Mouse (Mus musculus): ENCODE measurements around the gene Klf12. TPM values are rescaled to one million over a fixed set of nuclear protein-coding genes. Genes with fewer than 3 reads are reported as not detected.

The Klf12 gene
- polyA plus RNA-seq, 1 experiment from 2014 or later, result 5.7 TPM

DNA sequence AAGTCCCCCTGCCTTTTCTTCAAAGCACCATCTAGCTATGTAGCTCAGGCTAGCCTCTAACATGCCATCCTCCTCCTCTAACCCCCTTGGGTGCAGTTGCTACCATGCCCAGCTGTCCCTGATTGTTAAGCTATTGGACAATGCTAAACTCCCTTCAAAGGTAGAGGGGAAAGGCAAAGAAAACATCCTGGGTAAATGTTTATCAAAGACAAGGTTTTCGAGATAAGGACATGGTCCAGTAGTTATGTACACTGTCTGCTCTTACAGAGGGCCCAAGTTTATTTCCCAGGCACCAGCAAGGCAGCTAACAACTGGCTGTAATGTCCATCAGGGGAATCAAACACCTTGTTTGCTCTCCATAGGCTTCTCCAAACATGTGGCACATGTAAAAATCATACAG is 53.1 kb downstream of the Klf12 start:
- Histone ChIP-seq H3K4me1 (ENCODE audit: control insufficient read depth in 2 of 2, insufficient read depth in 2 of 2, low read length in 2 of 2) (peaks cover 0 to 19% of the 10 kb centered on the region in 2 experiments; a peak in 1 of 4 replicates), H3K9ac (ENCODE audit: low read length) (no peak overlapping the region), H3K9me3 (ENCODE audit: control insufficient read depth, low read length) (no peaks in the 10 kb centered on the region), H3K27ac (replicated peaks in 1 of 2; ENCODE audit: control insufficient read depth in 1 of 2, insufficient read depth in 1 of 2, low read depth in 2 of 2, low read length in 2 of 2) (no peak overlapping the region), H3K27me3 (ENCODE audit: control insufficient read depth, insufficient read depth, low read length) (no peaks in the 10 kb centered on the region), H3K4me3 (ENCODE audit: control insufficient read depth in 1 of 2, insufficient read depth in 1 of 2, low read depth in 1 of 2, low read length in 2 of 2) (no peak overlapping the region), H3K36me3 (ENCODE audit: control insufficient read depth, insufficient read depth, low read length) (no peaks in the 10 kb centered on the region), H3K4me2 (ENCODE audit: low read length) (no peak overlapping the region)
- WGBS, result 49% methylated on average over 1 of the region's 1 CpGs
- ATAC-seq (ENCODE audit: insufficient number of reproducible peaks, insufficient read depth, low FRiP score, low read depth), result no peak

DNA sequence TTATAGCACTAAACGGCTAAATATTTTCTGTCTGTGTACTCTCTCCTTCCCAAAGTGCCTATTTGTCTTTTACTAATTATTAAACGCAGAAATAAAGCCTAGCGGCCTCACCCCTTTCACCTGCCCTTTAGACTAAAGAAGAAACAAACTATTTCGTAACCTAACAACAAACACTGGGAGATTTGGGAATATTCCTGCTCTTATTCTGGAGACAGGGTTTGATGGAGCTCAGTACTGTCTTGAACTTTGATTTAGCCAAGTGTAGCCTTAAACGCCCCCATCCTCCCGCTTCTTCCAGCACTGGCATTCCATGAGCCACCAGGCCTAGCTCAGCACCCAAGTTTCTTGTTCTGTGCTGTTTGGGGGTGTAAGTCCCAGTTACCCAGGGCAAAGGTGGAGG is 56.4 kb downstream of the Klf12 start:
- no peak overlapping the region for H3K9ac ChIP-seq (ENCODE audit: low read length)
- no peak overlapping the region for H3K27ac ChIP-seq (replicated peaks in 1 of 2; ENCODE audit: control insufficient read depth in 1 of 2, insufficient read depth in 1 of 2, low read depth in 2 of 2, low read length in 2 of 2)
- no peak for ATAC-seq (ENCODE audit: insufficient number of reproducible peaks, insufficient read depth, low FRiP score, low read depth)
- no peaks in the 10 kb centered on the region for H3K36me3 ChIP-seq (ENCODE audit: control insufficient read depth, insufficient read depth, low read length)
- H3K4me3 ChIP-seq (ENCODE audit: control insufficient read depth in 1 of 2, insufficient read depth in 1 of 2, low read depth in 1 of 2, low read length in 2 of 2), result no peak overlapping the region
- H3K27me3 ChIP-seq (ENCODE audit: control insufficient read depth, insufficient read depth, low read length), result no peaks in the 10 kb centered on the region
- 91% methylated on average over 6 of the region's 6 CpGs for WGBS
- 0 out of 4 replicates have a peak, but pooled peaks cover 0 to 2% of the 10 kb centered on the region in 2 experiments for H3K4me1 ChIP-seq (ENCODE audit: control insufficient read depth in 2 of 2, insufficient read depth in 2 of 2, low read length in 2 of 2)
- no peaks in the 10 kb centered on the region for H3K9me3 ChIP-seq (ENCODE audit: control insufficient read depth, low read length)
- H3K4me2 ChIP-seq (ENCODE audit: low read length), result no peak overlapping the region

DNA sequence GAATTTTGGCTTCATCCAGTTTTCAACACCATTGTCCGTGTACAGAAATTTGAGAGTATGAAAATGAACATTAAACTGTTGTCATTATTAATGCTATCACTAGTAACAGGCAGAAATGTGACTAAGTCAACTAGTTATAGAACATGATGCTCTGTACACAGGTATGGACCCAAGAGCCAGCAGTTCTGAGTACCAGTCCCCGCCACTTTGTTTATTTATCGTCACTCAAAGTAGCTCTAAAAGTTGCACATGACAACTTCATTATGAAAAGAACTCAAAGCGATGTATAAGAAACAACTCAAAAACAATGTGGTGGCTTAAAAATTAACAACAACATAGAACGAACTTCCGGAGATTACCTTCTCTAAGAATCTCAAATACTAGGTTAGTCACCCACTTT is 56.8 kb downstream of the Klf12 start:
- H3K4me3 ChIP-seq (ENCODE audit: control insufficient read depth in 1 of 2, insufficient read depth in 1 of 2, low read depth in 1 of 2, low read length in 2 of 2), result no peak overlapping the region
- H3K9me3 ChIP-seq (ENCODE audit: control insufficient read depth, low read length), result no peaks in the 10 kb centered on the region
- no peak overlapping the region for H3K27ac ChIP-seq (replicated peaks in 1 of 2; ENCODE audit: control insufficient read depth in 1 of 2, insufficient read depth in 1 of 2, low read depth in 2 of 2, low read length in 2 of 2)
- ATAC-seq (ENCODE audit: insufficient number of reproducible peaks, insufficient read depth, low FRiP score, low read depth), result no peak
- H3K4me2 ChIP-seq (ENCODE audit: low read length), result no peak overlapping the region
- no peaks in the 10 kb centered on the region for H3K36me3 ChIP-seq (ENCODE audit: control insufficient read depth, insufficient read depth, low read length)
- no peaks in the 10 kb centered on the region for H3K27me3 ChIP-seq (ENCODE audit: control insufficient read depth, insufficient read depth, low read length)
- 88% methylated on average over 6 of the region's 6 CpGs for WGBS
- H3K4me1 ChIP-seq (ENCODE audit: control insufficient read depth in 2 of 2, insufficient read depth in 2 of 2, low read length in 2 of 2), result 0 out of 4 replicates have a peak, but pooled peaks cover 0 to 1% of the 10 kb centered on the region in 2 experiments
- H3K9ac ChIP-seq (ENCODE audit: low read length), result no peak overlapping the region

GRCm38 (mm10) chr14:100224151-100224550 is 60.3 kb downstream of the Klf12 start:
- Histone ChIP-seq H3K4me2 (ENCODE audit: low read length) (no peak overlapping the region), H3K27me3 (ENCODE audit: control insufficient read depth, insufficient read depth, low read length) (no peaks in the 10 kb centered on the region), H3K27ac (replicated peaks in 1 of 2; ENCODE audit: control insufficient read depth in 1 of 2, insufficient read depth in 1 of 2, low read depth in 2 of 2, low read length in 2 of 2) (no peak overlapping the region), H3K9ac (ENCODE audit: low read length) (no peak overlapping the region), H3K9me3 (ENCODE audit: control insufficient read depth, low read length) (no peaks in the 10 kb centered on the region), H3K4me1 (ENCODE audit: control insufficient read depth in 2 of 2, insufficient read depth in 2 of 2, low read length in 2 of 2) (no peaks in the 10 kb centered on the region), H3K36me3 (ENCODE audit: control insufficient read depth, insufficient read depth, low read length) (no peaks in the 10 kb centered on the region), H3K4me3 (ENCODE audit: control insufficient read depth in 1 of 2, insufficient read depth in 1 of 2, low read depth in 1 of 2, low read length in 2 of 2) (no peak overlapping the region)
- no peak for ATAC-seq (ENCODE audit: insufficient number of reproducible peaks, insufficient read depth, low FRiP score, low read depth)
- WGBS, result 20% methylated on average over 4 of the region's 4 CpGs

GRCm38 (mm10) chr14:100222260-100222659 is 62.2 kb downstream of the Klf12 start:
- ATAC-seq (ENCODE audit: insufficient number of reproducible peaks, insufficient read depth, low FRiP score, low read depth), result no peak
- no peak overlapping the region for H3K4me2 ChIP-seq (ENCODE audit: low read length)
- no peaks in the 10 kb centered on the region for H3K4me1 ChIP-seq (ENCODE audit: control insufficient read depth in 2 of 2, insufficient read depth in 2 of 2, low read length in 2 of 2)
- H3K4me3 ChIP-seq (ENCODE audit: control insufficient read depth in 1 of 2, insufficient read depth in 1 of 2, low read depth in 1 of 2, low read length in 2 of 2), result no peak overlapping the region
- no peak overlapping the region for H3K27ac ChIP-seq (replicated peaks in 1 of 2; ENCODE audit: control insufficient read depth in 1 of 2, insufficient read depth in 1 of 2, low read depth in 2 of 2, low read length in 2 of 2)
- H3K36me3 ChIP-seq (ENCODE audit: control insufficient read depth, insufficient read depth, low read length), result no peaks in the 10 kb centered on the region
- H3K9ac ChIP-seq (ENCODE audit: low read length), result no peak overlapping the region
- 80% methylated on average over 4 of the region's 4 CpGs for WGBS
- H3K27me3 ChIP-seq (ENCODE audit: control insufficient read depth, insufficient read depth, low read length), result no peaks in the 10 kb centered on the region
- H3K9me3 ChIP-seq (ENCODE audit: control insufficient read depth, low read length), result no peaks in the 10 kb centered on the region

DNA sequence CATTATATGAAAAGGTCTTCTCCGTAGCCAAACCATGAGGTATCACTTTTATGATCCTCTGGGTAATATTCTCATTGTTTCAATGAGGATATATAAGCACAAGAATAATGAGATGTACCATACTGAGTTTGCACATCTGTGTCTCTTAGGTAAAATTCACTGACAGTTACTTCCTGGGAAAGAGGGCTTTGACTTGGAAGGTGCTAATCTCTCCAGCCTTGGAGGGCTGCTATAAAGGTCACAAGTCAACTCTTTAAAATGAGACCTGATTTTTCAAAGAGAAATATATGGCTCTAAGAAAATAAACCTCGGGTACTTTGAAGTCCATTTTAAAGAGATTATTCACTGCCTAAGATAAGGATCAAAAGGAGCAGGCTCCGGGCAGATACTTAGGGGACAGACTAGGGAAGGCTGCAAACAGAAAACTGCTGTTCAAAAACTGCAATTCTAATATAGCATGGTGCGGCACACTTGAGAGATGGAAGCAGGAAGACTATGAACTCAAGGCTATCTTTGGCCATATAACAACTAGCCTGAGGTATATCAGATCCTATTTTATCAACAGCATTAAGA is 69.2 kb downstream of the Klf12 start:
- Histone ChIP-seq H3K9me3 (ENCODE audit: control insufficient read depth, low read length) (no peaks in the 10 kb centered on the region), H3K27me3 (ENCODE audit: control insufficient read depth, insufficient read depth, low read length) (no peaks in the 10 kb centered on the region), H3K36me3 (ENCODE audit: control insufficient read depth, insufficient read depth, low read length) (no peaks in the 10 kb centered on the region), H3K4me2 (ENCODE audit: low read length) (no peak overlapping the region), H3K4me1 (ENCODE audit: control insufficient read depth in 2 of 2, insufficient read depth in 2 of 2, low read length in 2 of 2) (peaks cover 5 to 12% of the 10 kb centered on the region in 2 experiments), H3K27ac (replicated peaks in 1 of 2; ENCODE audit: control insufficient read depth in 1 of 2, insufficient read depth in 1 of 2, low read depth in 2 of 2, low read length in 2 of 2) (no peak overlapping the region), H3K4me3 (ENCODE audit: control insufficient read depth in 1 of 2, insufficient read depth in 1 of 2, low read depth in 1 of 2, low read length in 2 of 2) (no peak overlapping the region), H3K9ac (ENCODE audit: low read length) (no peak overlapping the region)
- WGBS, result 52% methylated on average over 4 of the region's 4 CpGs
- no peak for ATAC-seq (ENCODE audit: insufficient number of reproducible peaks, insufficient read depth, low FRiP score, low read depth)

DNA sequence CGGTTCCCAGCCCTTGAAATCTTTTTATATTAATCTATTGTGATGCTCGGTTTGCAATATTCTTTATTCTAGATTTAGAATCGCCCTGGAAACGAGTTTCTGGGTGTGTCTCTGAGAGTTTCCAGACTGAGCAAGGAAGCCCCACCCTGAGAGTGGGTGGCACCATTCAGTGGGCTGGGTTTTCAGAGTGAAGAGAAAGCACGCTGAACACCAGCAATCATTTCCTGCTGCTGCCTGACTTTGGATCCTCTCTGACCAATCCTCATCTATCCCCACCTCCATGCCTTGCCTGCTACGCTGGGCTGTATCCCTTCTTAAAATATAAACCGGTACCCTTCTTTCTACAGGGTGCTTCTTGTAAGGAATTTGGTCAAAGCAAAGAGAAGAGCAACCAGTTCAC is 71.4 kb downstream of the Klf12 start:
- H3K4me2 ChIP-seq (ENCODE audit: low read length), result no peak overlapping the region
- no peak overlapping the region for H3K4me3 ChIP-seq (ENCODE audit: control insufficient read depth in 1 of 2, insufficient read depth in 1 of 2, low read depth in 1 of 2, low read length in 2 of 2)
- 71% methylated on average over 7 of the region's 7 CpGs for WGBS
- no peaks in the 10 kb centered on the region for H3K36me3 ChIP-seq (ENCODE audit: control insufficient read depth, insufficient read depth, low read length)
- ATAC-seq (ENCODE audit: insufficient number of reproducible peaks, insufficient read depth, low FRiP score, low read depth), result no peak
- H3K9me3 ChIP-seq (ENCODE audit: control insufficient read depth, low read length), result no peaks in the 10 kb centered on the region
- no peak overlapping the region for H3K9ac ChIP-seq (ENCODE audit: low read length)
- peaks cover 9 to 17% of the 10 kb centered on the region in 2 experiments for H3K4me1 ChIP-seq (ENCODE audit: control insufficient read depth in 2 of 2, insufficient read depth in 2 of 2, low read length in 2 of 2)
- H3K27me3 ChIP-seq (ENCODE audit: control insufficient read depth, insufficient read depth, low read length), result no peaks in the 10 kb centered on the region
- no peak overlapping the region for H3K27ac ChIP-seq (replicated peaks in 1 of 2; ENCODE audit: control insufficient read depth in 1 of 2, insufficient read depth in 1 of 2, low read depth in 2 of 2, low read length in 2 of 2)

GRCm38 (mm10) chr14:100211826-100212117 is 72.7 kb downstream of the Klf12 start:
- H3K36me3 ChIP-seq (ENCODE audit: control insufficient read depth, insufficient read depth, low read length), result no peaks in the 10 kb centered on the region
- ATAC-seq (ENCODE audit: insufficient number of reproducible peaks, insufficient read depth, low FRiP score, low read depth), result no peak
- H3K4me1 ChIP-seq (ENCODE audit: control insufficient read depth in 2 of 2, insufficient read depth in 2 of 2, low read length in 2 of 2), result peaks cover 9 to 17% of the 10 kb centered on the region in 2 experiments
- peak overlapping the region in 1 of 2 experiments; percentile 65; a peak in 2 of 4 replicates for H3K27ac ChIP-seq (replicated peaks in 1 of 2; ENCODE audit: control insufficient read depth in 1 of 2, insufficient read depth in 1 of 2, low read depth in 2 of 2, low read length in 2 of 2)
- H3K27me3 ChIP-seq (ENCODE audit: control insufficient read depth, insufficient read depth, low read length), result no peaks in the 10 kb centered on the region
- H3K4me2 ChIP-seq (ENCODE audit: low read length), result no peak overlapping the region
- no peaks in the 10 kb centered on the region for H3K9me3 ChIP-seq (ENCODE audit: control insufficient read depth, low read length)
- WGBS, result 92% methylated on average over 4 of the region's 4 CpGs
- no peak overlapping the region for H3K4me3 ChIP-seq (ENCODE audit: control insufficient read depth in 1 of 2, insufficient read depth in 1 of 2, low read depth in 1 of 2, low read length in 2 of 2)
- H3K9ac ChIP-seq (ENCODE audit: low read length), result no peak overlapping the region
